Mouse (Mus musculus): ENCODE data around the gene Mknk2.

- TF ChIP-seq CTCF (conservative IDR thresholded peaks at IDR 0.05; ENCODE audit: insufficient read depth, insufficient read length, low read depth, low read length) (no peak), POLR2A (IDR thresholded peaks at IDR 0.05; ENCODE audit: low read depth, low read length) (no peak)
Measured at GRCm38 (mm10) chr10:80680260-80680696, 2.4 kb upstream of the Mknk2 start.

Data from kidney, adult 2 months (tissue).